Mouse (Mus musculus) c-Kit-positive CD71-negative TER-119-negative erythroid progenitor cells, embryonic 14.5 days (primary cell): ENCODE measurements around the gene Dll4.

Experiments
- DNase-seq: peaks from one replicate; pipeline ENCODE4 v3.0.0-alpha.2; 2013; ENCODE audit warnings: low read depth

Dll4 gene

GRCm38 (mm10) chr2:119334964-119335525 is 9.5 kb downstream of the Dll4 start:
- DNase-seq = no peak

DNA sequence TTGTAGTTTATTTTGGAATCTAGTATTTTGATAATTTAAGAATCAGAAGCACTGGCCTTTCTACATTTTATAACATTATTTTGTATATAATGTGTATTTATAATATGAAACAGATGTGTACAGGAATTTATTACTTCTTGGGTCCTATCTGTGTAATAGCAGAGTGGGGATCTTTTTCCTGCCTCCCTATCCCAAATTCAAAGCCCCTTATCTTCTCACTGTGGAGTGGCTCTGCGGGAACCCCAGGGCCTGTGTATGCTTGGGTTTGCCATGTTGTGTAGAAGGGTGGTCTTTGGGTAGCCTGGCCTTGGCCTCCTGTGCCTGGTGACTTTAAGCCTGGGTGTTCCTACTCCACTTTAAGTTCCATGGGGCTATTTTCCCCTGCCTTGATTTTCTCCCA is 10.0 kb downstream of the Dll4 start:
- DNase-seq = no peak

GRCm38 (mm10) chr2:119336002-119336401 is 10.4 kb downstream of the Dll4 start:
- no peak for DNase-seq

DNA sequence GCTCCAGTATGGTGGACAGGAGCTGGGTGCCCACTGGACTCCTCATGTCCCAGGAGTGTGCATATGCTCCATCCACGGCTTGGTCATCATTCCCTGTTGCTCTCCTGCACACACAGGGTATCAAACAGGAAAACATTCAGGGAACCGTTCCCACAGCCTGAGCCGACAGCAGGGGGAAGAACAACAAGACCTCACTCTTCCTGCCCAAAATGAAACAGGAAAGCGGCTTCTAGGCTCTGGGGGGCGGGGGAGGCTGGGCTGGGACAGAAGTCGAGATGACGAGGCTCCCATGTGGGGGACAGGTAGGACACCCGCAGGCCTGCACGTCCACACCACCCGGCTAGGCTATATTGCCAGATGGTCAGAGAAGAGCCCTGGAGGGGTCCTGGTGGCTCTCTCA is 10.9 kb downstream of the Dll4 start:
- no peak for DNase-seq

DNA sequence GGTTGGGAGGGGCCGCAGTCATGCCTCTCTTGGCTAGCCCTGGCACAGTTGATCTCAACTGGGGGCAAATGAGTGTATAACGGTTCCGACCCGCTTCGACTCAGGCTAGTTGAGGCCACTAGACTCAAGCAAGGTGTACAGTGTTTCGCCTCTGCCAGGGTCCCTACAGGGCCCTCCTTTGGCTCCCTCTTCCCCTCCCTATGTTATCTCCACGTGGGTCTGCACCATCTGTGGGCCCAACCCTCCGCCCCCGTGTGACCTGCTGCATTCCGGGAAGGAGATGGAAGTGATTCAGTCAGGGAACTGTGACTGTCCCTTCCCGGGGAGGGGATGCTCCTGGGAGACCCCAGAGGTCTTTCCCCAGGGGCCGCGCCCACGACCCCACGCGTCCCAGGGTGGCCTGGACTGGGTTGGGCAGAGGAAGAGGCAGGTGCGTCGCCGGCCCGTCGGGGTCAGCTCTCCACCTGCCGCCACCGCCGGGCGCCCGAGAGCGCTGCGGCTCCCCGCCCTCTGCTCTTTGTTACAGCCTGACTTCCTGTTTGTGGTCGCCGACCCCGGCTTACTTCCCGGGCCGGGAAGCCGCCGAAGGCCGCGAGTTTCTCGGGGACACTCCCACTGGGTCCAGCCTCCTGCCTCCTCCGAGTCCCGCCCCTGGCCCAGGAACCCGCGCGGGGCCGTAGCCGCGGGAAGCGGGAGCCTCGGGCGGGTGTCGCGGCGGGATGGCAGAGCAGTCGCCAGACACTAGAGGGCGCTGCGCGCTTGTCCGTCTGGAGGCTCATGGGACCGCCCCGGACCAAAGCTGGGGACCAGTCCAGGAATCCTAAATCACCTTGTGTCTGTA is 12.1 kb downstream of the Dll4 start:
- no peak for DNase-seq

DNA sequence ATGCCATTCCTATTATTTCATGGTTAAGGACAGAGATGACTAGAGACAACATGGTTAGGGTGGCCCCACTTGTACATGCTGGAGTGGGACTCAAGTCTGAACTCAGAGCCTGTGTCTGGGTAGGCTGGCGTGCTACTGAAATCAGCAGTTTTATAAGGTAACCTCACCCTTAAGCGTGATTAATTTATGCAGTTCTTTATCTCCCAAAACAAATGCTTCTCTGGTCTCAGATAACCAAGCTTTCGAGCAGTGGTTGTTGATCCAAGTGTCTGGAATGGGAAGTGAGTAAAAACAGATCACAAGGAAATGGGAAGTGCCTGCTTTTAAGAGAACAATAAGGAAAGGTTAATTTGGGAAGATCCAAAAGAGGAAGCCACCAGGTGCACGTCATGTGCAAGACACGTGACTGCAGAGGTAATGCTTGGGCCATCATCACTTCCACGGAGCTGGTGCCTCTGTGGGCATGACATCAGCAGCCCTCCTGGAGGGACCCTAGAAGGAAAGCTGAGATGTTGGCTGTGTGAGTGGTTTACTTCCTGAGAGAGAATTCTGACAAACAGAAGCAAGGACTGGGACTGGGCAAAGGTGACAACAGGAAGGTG is 19.1 kb downstream of the Dll4 start:
- no peak for DNase-seq

- DNase-seq = peak; percentile 72
These were observed 25.2 kb downstream of the Dll4 start, which contains the start of gene Chac1 for GRCm38 (mm10) chr2:119350555-119351486. TSS of gene Chac1 (plus strand) at chr2:119351229.

GRCm38 (mm10) chr2:119353707-119354106 is 28.1 kb downstream of the Dll4 start:
- DNase-seq = no peak

DNA sequence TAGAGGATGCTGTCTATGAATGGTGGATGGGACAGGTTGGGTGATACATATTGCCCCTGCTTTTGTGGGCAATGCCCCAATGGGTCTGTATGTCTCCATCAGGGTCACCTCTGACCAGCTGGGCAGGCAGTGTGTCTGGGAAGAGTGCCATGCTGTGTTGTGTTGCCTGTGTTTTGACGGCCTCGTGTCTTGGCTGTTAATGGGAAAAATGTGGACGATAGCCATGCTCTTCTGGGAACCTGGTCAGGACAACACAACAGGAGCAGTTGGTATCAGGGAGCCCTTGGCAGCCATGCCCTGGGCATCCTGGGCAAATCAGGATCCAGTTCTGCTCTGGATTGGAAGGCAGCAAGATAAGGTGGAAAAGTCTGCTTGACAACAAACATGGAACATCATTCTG is 29.5 kb downstream of the Dll4 start:
- DNase-seq = no peak

DNA sequence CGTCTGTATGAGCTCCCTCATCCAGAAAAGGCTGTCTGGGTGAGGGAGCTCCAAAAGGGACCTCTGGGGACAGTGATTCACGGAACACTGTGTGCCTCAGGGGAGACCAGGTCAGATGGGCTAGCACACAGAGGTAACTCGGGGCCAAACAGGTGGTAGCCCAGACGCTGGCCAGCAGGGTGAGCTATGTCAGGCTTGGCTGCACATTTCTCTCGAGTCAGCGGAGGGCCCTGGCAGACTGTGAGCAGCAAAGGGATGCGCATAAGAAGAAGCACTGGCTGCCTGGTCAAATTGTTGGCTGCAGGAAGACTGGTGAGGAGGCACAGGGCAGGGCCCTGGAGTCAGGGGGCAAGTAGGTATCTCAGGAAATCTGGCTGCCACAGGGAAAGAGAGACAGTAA is 30.1 kb downstream of the Dll4 start:
- no peak for DNase-seq

GRCm38 (mm10) chr2:119356310-119356709 is 30.7 kb downstream of the Dll4 start:
- DNase-seq = no peak

GRCm38 (mm10) chr2:119356805-119357204 is 31.2 kb downstream of the Dll4 start:
- DNase-seq = no peak

GRCm38 (mm10) chr2:119358249-119358648 is 32.7 kb downstream of the Dll4 start:
- DNase-seq = no peak

GRCm38 (mm10) chr2:119359721-119360291 is 34.2 kb downstream of the Dll4 start:
- no peak for DNase-seq

GRCm38 (mm10) chr2:119364969-119365368 is 39.4 kb downstream of the Dll4 start:
- no peak for DNase-seq

- no peak for DNase-seq
These were observed 41.8 kb downstream of the Dll4 start for GRCm38 (mm10) chr2:119367346-119367745.

- DNase-seq = no peak
These were observed 44.5 kb downstream of the Dll4 start for GRCm38 (mm10) chr2:119370116-119370515.

GRCm38 (mm10) chr2:119377286-119377685 is 51.7 kb downstream of the Dll4 start:
- no peak for DNase-seq

DNA sequence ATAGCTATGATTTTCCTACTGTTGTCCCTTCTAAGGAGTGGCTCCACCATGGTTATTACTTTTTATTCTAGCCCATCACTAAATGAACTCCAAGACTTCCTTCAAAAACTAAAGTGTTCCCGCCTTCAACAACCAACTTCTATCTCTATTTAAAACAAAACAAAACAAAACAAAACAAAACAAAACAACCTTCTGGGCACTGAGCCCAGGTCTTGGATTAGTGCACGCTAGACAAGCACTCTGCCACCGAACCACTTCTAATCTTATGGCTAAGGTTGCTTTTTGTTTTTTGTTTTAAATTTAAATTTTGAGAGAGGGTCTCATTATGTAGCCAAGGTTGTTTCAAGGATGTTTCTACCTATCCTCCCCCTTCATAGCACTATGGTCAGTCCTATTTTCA is 52.2 kb downstream of the Dll4 start:
- no peak for DNase-seq

- no peak for DNase-seq
These were observed 53.9 kb downstream of the Dll4 start for GRCm38 (mm10) chr2:119379455-119379854.
